Mouse (Mus musculus) limb, embryonic 12.5 days (tissue): ENCODE results near the gene Gm42957. TPM values are rescaled to one million over a fixed set of nuclear protein-coding genes. Genes with fewer than 3 reads are reported as not detected.
"Not testable (repeated sequence)": the region's sequence is repeated elsewhere in the genome, so short reads cannot be mapped to it uniquely, and the experiment has no call there.

ENCODE experiments used
- ATAC-seq: fragments of 200-750 bp; cut with Nextera tagmentation; 2 replicates; pipeline ENCODE4 v1.8.0; 2017; ENCODE audit warnings: low read depth, moderate TSS enrichment; ENCODE audit not compliant: insufficient number of reproducible peaks, insufficient read depth, low FRiP score, low TSS enrichment
- H3K27ac ChIP-seq: fragments of 300-500 bp; sonication (generic); 2 replicates; pipeline ENCODE4 v1.5.1; 2016; ENCODE audit warnings: mild to moderate bottlenecking, moderate library complexity
- H3K27me3 ChIP-seq: fragments of 300-500 bp; sonication (generic); 2 replicates; pipeline ENCODE4 v1.6.1; 2016; ENCODE audit warnings: mild to moderate bottlenecking, moderate library complexity
- H3K36me3 ChIP-seq: fragments of 300-500 bp; sonication (generic); 2 replicates; pipeline ENCODE4 v1.6.1; 2016; ENCODE audit warnings: mild to moderate bottlenecking, moderate library complexity
- H3K4me1 ChIP-seq: fragments of 300-500 bp; sonication (generic); replicated peaks from 2 replicates; pipeline ENCODE4 v1.6.1; 2016
- H3K4me2 ChIP-seq: fragments of 300-500 bp; sonication (generic); 2 replicates; pipeline ENCODE4 v1.6.1; 2016; ENCODE audit warnings: mild to moderate bottlenecking, moderate library complexity
- H3K4me3 ChIP-seq: fragments of 300-500 bp; sonication (generic); replicated peaks from 2 replicates; pipeline ENCODE4 v1.5.1; 2016; ENCODE audit warnings: mild to moderate bottlenecking
- H3K9ac ChIP-seq: fragments of 300-500 bp; sonication (generic); replicated peaks from 2 replicates; pipeline ENCODE4 v1.6.1; 2016; ENCODE audit warnings: mild to moderate bottlenecking, moderate library complexity
- H3K9me3 ChIP-seq: fragments of 300-500 bp; sonication (generic); 2 replicates; pipeline ENCODE4 v1.6.1; 2016; ENCODE audit warnings: mild to moderate bottlenecking, moderate library complexity
- WGBS: fragments of 180-500 bp; shearing (Covaris S2); methylation state at CpG from one replicate; pipeline ENCODE4 v1.1.7; 2016; 5-methylcytosine and 5-hydroxymethylcytosine counted together
- polyA plus RNA-seq: library from polyadenylated mRNA; unstranded; fragments of >200 nt; fragmentation: Nextera tagmentation; extraction: Ambion mirVana; gene quantifications from 2 replicates; pipeline ENCODE4 v1.2.1, GENCODE M21; 2016

The Gm42957 gene
- polyA plus RNA-seq, 1 experiment from 2014 or later, result 0.06 TPM

DNA sequence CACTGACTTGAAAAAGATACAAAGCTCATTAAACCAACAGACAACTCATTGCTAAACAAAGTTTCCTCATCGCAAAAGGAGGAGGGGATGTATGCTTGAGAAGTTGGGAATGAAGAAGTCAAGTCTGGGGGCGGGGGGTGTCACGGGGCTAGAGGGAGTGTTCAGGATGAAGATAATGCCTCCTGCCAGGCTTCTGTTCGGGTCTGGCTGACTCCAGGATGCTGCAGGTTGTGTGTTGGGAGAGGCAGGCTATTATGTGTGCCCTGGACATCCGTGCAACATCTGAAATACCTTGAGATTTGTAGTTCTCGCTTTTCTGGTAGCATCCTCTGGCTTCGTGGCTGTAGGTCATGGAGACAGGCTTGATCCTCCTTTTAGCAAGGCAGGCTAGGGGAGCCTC lies 43.2 kb downstream of the Gm42957 start:
- no peak overlapping the region for H3K9ac ChIP-seq
- no peak overlapping the region for H3K4me3 ChIP-seq
- H3K4me1 ChIP-seq, result peaks cover 12% of the 10 kb centered on the region
- no peaks in the 10 kb centered on the region for H3K36me3 ChIP-seq
- no peak overlapping the region for H3K4me2 ChIP-seq
- no peak overlapping the region for H3K27ac ChIP-seq
- H3K27me3 ChIP-seq, result peaks cover 35% of the 10 kb centered on the region
- 72% methylated on average over 7 of the region's 7 CpGs for WGBS
- no peak for ATAC-seq
- no peaks in the 10 kb centered on the region for H3K9me3 ChIP-seq

DNA sequence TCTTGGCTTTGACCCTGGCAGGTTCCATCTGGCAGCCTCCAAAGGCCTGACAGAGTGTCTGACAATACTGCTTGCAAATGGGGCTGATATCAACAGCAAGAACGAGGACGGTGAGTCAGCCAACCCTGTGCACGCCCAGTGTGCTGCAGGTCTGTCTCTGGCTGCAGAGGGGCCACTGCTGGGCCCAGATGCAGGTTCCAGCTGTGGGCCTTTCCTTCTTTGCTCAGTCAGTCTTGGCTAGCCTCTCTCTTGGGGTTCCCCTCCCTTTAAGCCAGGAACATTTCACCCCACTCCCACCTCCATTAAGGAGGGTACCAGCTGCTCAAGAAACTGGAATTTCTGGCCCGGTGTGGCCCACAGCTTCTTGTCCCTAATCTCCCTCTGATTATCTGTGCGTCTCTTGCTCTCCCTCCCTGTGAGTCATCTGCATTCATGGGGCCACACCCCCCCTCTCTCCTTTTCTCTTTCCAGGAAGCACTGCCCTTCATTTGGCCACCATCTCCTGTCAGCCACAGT lies 43.9 kb downstream of the Gm42957 start:
- peaks cover 42% of the 10 kb centered on the region for H3K27me3 ChIP-seq
- whole genome bisulfite sequencing, result 28% methylated on average over 5 of the region's 5 CpGs
- no peak for ATAC-seq

DNA sequence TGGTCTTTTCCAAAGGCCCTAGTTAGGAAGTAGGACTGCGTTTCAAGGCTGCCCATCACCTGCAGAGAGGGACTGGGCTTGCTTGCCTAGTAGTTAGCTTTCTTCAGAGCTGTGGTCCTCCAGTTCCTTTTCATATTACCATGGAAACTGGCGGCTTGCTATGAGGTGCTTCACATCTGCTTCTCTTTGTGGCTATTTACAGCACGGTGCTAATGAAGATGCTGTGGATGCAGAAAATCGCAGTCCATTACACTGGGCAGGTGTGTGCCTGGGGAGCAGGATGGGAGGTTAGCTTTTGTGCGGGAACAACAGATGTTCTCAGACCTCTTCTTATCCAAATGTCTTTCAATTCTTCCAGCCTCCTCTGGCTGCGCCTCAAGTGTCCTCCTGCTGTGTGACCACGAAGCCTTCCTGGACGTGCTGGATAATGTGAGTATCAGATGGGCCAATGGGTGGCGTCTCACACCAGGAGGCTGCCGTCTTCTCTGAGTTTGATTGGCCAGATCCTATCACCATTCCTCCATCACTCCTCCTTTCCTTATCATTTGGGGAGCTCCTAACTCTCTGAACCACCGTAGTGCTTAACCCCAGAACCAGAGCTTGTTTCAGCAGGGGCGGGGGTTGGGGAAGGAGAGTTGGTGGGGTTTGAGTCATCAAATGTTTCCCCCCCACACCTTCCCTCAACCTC lies 45.1 kb downstream of the Gm42957 start:
- no peak for ATAC-seq
- Histone ChIP-seq H3K9ac (no peak overlapping the region), H3K9me3 (no peaks in the 10 kb centered on the region), H3K4me1 (peaks cover 10% of the 10 kb centered on the region), H3K36me3 (no peaks in the 10 kb centered on the region), H3K27me3 (peaks cover 54% of the 10 kb centered on the region), H3K4me3 (no peak overlapping the region), H3K4me2 (no peak overlapping the region), H3K27ac (no peak overlapping the region)
- WGBS, result 18% methylated on average over 12 of the region's 12 CpGs

More for the DNA sequence above, 43.9 kb downstream of the Gm42957 start:
- Histone ChIP-seq H3K4me2 (no peak overlapping the region), H3K9ac (no peak overlapping the region), H3K36me3 (no peaks in the 10 kb centered on the region), H3K9me3 (no peaks in the 10 kb centered on the region), H3K27ac (no peak overlapping the region), H3K4me1 (peaks cover 9% of the 10 kb centered on the region), H3K4me3 (no peak overlapping the region)

DNA sequence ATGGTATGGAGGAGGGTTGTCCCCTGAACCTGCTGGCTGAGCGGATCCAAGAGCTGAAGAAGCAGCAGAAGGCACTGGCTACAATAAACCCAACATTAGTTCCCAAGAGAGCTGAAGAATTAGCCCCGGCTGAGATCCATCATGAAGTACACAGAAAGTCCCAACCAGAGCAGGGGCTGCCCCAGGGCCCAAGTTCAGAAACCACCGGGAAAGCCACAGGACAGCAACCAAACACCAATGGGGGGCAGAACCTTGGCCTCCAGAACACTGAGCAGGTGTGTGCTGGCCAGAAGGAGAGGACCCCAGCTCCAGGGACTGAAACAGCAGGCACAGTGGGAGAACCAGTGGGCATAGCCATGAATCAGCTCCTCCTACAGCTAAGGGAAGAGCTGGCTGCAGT lies 48.2 kb downstream of the Gm42957 start:
- Histone ChIP-seq H3K4me1 (0 out of 2 replicates have a peak, but pooled peaks cover 7% of the 10 kb centered on the region), H3K27ac (no peak overlapping the region), H3K27me3 (peaks cover 59% of the 10 kb centered on the region), H3K4me3 (no peak overlapping the region), H3K9ac (no peak overlapping the region), H3K9me3 (no peaks in the 10 kb centered on the region), H3K4me2 (no peak overlapping the region), H3K36me3 (no peaks in the 10 kb centered on the region)
- WGBS, result 84% methylated on average over 3 of the region's 3 CpGs
- ATAC-seq, result no peak

DNA sequence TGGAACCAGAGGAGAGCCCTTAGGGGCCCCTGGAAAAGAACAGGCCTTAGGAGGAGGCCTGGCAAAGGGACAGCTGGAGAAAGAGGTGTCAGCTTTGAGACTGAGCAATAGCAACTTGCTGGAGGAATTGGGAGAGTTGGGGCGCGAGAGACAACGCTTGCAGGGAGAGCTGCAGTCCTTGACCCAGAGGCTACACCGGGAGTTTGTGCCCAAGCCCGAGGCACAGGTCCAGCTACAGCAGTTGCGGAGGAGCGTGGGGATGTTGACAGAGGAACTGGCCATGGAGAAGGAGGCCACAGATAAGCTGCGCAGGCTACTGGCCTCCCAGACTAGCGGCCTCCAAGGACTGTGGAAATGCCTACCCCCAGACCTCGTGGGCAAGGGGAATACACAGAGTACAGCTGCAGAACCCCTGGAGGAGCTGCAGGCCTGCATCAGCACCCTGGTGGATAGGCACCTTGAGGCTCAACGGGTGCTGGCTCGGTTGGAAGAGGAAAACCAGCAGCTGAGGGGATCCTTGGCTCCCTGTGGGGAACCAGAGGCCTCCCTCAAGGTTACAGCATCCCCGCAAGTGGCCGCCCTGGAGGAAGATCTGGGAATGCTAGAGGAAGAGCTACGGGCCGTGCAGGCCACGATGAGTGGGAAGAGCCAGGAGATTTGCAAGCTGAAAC lies 49.0 kb downstream of the Gm42957 start:
- Histone ChIP-seq H3K4me1 (0 out of 2 replicates have a peak, but pooled peaks cover 7% of the 10 kb centered on the region), H3K9ac (peak overlapping the region; percentile 44), H3K9me3 (no peaks in the 10 kb centered on the region), H3K4me3 (peak overlapping the region; percentile 34), H3K27me3 (peaks cover 53% of the 10 kb centered on the region), H3K4me2 (peak overlapping the region; percentile 59), H3K36me3 (no peaks in the 10 kb centered on the region), H3K27ac (no peak overlapping the region)
- ATAC-seq, result no peak
- 50% methylated on average over 17 of the region's 17 CpGs for whole genome bisulfite sequencing

DNA sequence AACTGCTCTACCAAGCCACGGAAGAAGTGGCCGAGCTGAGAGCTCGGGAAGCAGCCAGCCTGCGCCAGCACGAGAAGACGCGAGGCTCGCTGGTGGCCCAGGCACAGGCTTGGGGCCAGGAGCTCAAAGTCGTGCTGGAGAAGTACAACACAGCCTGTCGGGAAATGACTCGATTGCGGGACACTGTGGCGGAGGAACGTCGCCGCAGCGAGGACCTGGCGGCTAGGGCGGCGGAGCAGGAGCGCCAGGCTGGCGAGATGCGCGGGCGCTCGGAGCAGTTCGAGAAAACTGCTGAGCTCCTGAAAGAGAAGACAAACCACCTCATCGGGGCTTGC lies 49.5 kb downstream of the Gm42957 start:
- no peak overlapping the region for H3K27ac ChIP-seq

DNA sequence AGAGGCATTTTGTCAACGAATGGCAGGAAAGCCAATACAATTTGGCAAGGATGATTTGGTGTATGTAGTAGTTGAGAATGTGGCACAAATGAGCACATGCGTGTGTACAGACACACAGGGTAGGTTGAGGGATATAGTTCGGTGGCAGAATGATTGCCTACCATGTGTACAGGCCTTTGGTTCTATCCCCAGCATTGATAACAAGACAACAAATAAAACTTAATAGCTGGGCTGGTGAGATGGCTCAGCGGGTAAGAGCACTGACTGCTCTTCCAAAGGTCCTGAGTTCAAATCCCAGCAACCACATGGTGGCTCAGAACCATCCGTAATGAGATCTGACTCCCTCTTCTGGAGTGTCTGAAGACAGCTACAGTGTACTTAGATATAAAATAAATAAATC lies 50.8 kb downstream of the Gm42957 start:
- ATAC-seq, H3K4me2 ChIP-seq, H3K4me1 ChIP-seq, H3K9me3 ChIP-seq, H3K36me3 ChIP-seq, H3K27ac ChIP-seq, H3K9ac ChIP-seq, H3K4me3 ChIP-seq: not testable (repeated sequence)
- peaks cover 39% of the 10 kb centered on the region for H3K27me3 ChIP-seq
- 96% methylated on average over 5 of the region's 5 CpGs for WGBS

More for the DNA sequence above, 49.5 kb downstream of the Gm42957 start:
- 18% methylated on average over 28 of the region's 28 CpGs for WGBS
- no peak; the same call in 1 of the 2 replicates for ATAC-seq
- H3K4me3 ChIP-seq, result peak overlapping the region; percentile 34
- H3K9me3 ChIP-seq, result no peaks in the 10 kb centered on the region
- peak overlapping the region; percentile 59 for H3K4me2 ChIP-seq
- no peaks in the 10 kb centered on the region for H3K36me3 ChIP-seq
- peaks cover 52% of the 10 kb centered on the region for H3K27me3 ChIP-seq
- 0 out of 2 replicates have a peak, but pooled peaks cover 7% of the 10 kb centered on the region for H3K4me1 ChIP-seq
- H3K9ac ChIP-seq, result peak overlapping the region; percentile 44

DNA sequence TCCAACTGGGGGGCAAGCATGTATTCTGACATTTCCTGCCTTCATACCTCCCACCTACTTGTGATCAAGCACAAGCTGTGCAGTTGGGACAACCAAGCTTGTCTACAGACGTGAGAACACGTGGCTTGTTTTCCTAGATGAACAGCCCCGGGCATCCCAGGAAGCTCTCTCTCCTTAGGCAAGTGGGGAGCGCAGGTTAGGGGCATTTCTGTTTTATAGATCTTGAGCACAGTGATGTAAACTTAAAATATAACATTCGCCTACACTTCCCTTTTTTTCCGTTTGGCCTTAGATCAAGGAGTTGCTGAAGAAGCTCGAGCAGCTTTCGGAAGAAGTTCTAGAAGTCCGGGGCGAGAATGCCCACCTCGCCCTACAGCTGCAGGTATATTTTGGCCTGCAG lies 53.6 kb downstream of the Gm42957 start:
- no peak overlapping the region for H3K27ac ChIP-seq
- no peak overlapping the region for H3K4me3 ChIP-seq
- H3K36me3 ChIP-seq, result no peaks in the 10 kb centered on the region
- H3K27me3 ChIP-seq, result peaks cover 27% of the 10 kb centered on the region
- 0 out of 2 replicates have a peak, but pooled peaks cover 7% of the 10 kb centered on the region for H3K4me1 ChIP-seq
- no peaks in the 10 kb centered on the region for H3K9me3 ChIP-seq
- no peak overlapping the region for H3K4me2 ChIP-seq
- ATAC-seq, result no peak
- no peak overlapping the region for H3K9ac ChIP-seq
- WGBS, result 78% methylated on average over 11 of the region's 11 CpGs

DNA sequence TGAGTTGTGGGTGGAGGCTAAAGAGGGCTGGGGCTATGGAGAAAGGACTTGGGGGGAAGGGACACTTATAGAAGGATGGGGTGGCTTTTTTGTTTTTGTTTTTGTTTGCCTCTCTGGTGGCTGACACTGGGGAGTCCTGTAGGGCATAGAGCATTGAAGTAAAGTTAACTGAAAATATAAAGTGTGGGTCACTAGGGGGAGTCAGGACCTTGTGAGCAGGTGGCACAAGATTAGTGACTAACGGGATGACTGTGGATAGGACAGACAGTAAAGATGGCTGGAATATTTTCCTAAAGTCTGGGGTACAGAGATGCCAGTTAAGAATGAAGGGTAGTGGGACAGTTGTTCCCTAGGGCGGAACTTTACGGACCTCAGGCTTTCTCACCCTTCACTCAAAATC lies 55.0 kb downstream of the Gm42957 start:
- Histone ChIP-seq H3K36me3 (no peaks in the 10 kb centered on the region), H3K4me2 (no peak overlapping the region), H3K9me3 (no peaks in the 10 kb centered on the region), H3K4me1 (peaks cover 5% of the 10 kb centered on the region; the same call in 1 of the 2 replicates), H3K9ac (no peak overlapping the region), H3K4me3 (no peak overlapping the region), H3K27ac (no peak overlapping the region), H3K27me3 (peaks cover 12% of the 10 kb centered on the region)
- no peak for ATAC-seq
- 51% methylated on average over 3 of the region's 3 CpGs for WGBS

DNA sequence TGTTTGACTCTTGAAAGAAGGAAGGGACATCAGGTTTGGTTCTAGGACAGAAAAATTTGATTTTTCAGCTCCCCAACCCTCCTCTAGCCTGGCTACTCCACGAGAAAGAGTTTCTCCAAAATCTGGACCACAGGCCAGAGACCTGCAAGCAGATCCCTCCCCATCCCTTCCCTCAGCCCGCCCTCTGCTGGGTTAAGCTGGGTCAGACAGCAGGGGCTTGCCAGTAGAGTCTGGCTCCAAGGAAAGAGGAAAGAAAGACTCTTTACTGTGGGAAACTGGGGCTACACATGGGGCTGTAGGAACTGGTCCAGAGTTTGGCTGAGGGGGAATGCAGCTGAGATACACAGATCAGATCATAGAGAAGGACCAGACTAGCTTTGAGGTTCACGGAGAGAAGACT lies 57.2 kb downstream of the Gm42957 start:
- 0 out of 2 replicates have a peak, but pooled peaks cover 6% of the 10 kb centered on the region for H3K27me3 ChIP-seq
- peaks cover 16% of the 10 kb centered on the region for H3K4me1 ChIP-seq
- no peaks in the 10 kb centered on the region for H3K9me3 ChIP-seq
- 25% methylated on average over 3 of the region's 3 CpGs for WGBS
- no peak for ATAC-seq
- H3K36me3 ChIP-seq, result no peaks in the 10 kb centered on the region
- no peak overlapping the region for H3K27ac ChIP-seq
- H3K4me2 ChIP-seq, result no peak overlapping the region
- no peak overlapping the region for H3K9ac ChIP-seq
- H3K4me3 ChIP-seq, result no peak overlapping the region

DNA sequence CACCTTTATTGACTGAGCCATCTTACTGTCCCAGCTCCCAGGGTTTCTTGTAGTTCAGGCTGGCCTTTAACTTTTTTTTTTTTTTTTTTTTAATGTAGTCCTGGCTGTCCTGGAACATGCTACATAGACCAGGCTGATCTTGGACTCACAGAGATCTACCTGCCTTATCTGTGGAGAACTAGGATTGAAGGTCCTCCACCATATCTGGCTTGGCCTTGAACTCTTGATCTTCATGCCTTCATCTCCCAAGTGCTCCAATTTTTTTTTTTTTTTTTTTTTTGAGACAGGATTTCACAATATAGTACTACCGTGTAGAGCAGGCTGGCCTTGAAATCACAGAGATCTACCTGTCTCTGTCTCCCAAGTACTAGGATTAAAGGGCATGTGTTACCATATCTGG lies 58.3 kb downstream of the Gm42957 start:
- no peak for ATAC-seq
- WGBS, result 72% methylated on average over 1 of the region's 1 CpGs
- Histone ChIP-seq H3K27ac (no peak overlapping the region), H3K36me3 (no peaks in the 10 kb centered on the region), H3K4me1 (peaks cover 23% of the 10 kb centered on the region), H3K4me2 (no peak overlapping the region), H3K27me3 (0 out of 2 replicates have a peak, but pooled peaks cover 6% of the 10 kb centered on the region), H3K4me3 (no peak overlapping the region), H3K9me3 (no peaks in the 10 kb centered on the region), H3K9ac (no peak overlapping the region)
